Mouse (Mus musculus): ENCODE measurements at regions not wholly inside any gene's neighbourhood (a gene's known extent, or its start where the extent isn't known, plus 50 kb on each side); places are given as distances from the start of the nearest gene placed in this dataset.
"Not testable (repeated sequence)": the region's sequence is repeated elsewhere in the genome, so short reads cannot be mapped to it uniquely, and the experiment has no call there.

DNA sequence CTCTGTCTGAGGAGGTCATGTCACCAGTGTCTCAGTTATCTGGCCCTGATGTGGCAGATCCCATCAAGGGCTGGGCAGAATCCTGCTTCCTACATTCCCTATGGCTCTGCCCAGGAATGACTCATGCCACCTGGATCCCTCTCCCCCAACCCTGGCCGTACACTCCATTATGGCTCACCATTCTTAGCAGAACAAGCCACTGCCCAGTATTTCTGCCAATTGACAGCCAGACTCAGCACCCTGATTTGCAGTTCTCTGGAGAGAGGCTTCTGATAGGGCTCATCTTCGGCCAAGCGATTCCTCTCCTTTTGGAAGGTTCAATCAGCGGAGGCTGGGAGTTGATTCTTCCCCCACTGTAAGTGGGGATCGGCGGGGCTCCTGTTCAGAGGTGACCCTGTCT is 117.4 kb downstream of the Cyld start:
- no peak overlapping the region for H3K4me3 ChIP-seq
- no peak overlapping the region for H3K27ac ChIP-seq
- intact Hi-C loops (cut with DNase I), result no loop called here
- no peak for TF ChIP-seq CTCF (IDR thresholded peaks at IDR 0.05)
- DNase-seq (ENCODE audit: extremely low spot score in 1 of 2, low spot score in 2 of 2), result peak in 1 of 2 experiments; percentile 6

GRCm38 (mm10) chr8:88812901-88813676 is 116.3 kb downstream of the Cyld start:
- no peak for TF ChIP-seq CTCF (IDR thresholded peaks at IDR 0.05)
- peak in 1 of 2 experiments; percentile 1 for DNase-seq (ENCODE audit: extremely low spot score in 1 of 2, low spot score in 2 of 2)
- H3K27ac ChIP-seq, result no peak overlapping the region
- H3K4me3 ChIP-seq, result no peak overlapping the region
- intact Hi-C loops (cut with DNase I), result no loop called here

GRCm38 (mm10) chr8:88806851-88807250 is 110.0 kb downstream of the Cyld start:
- H3K4me3 ChIP-seq; DNase-seq (ENCODE audit: extremely low spot score in 1 of 2, low spot score in 2 of 2); H3K27ac ChIP-seq; intact Hi-C loops (cut with DNase I): not testable (repeated sequence)
